In the genomic region with DNA sequence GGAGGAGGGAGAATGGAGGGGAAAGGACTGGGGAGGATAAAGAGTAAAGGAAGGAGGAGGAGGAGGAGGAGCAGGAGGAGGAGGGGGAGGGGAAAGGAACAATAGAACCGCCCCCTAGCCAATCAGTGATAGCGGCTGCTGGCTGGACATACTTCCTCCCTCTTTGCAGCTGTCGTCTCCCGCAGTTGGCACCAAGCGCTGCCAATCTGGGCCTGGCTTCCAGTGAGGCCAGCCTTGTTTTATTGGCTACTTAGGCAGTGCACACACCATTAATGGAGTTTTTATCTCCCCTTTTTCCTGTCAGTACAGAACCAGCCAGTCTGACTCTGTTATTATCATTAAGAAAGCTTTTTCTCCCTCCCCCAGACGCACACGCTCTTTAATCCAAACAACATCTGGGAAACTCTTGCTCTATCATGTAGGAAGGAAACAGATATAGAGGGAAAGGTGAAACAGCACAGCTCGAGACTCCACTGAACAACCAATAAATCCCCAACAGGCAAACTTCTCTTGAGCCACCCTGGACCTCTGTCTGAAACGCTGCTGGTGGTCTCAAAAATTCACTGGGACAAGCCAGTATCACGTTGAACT, we compare ENCODE assay signal across 8 mouse cellular contexts. TPM values are rescaled to one million over a fixed set of nuclear protein-coding genes. Genes with fewer than 3 reads are reported as not detected.
A peak's percentile ranks its signal among the peaks of the same experiment; 100 is the strongest.
DNase-seq lines count a peak whose midpoint lies in the region; ATAC-seq lines count a peak whose summit lies in the region.

No protein-coding gene starts in this region.

- 13% methylated on average over 10 of the region's 10 CpGs for WGBS in large intestine, adult 2 months
- 10% methylated on average over 10 of the region's 10 CpGs for WGBS in liver, embryonic 13.5 days (ENCODE audit: insufficient replicate concordance)
- 12% methylated on average over 10 of the region's 10 CpGs for WGBS in neural tube, embryonic 11.5 days

- ATAC-seq in frontal cortex, adult (ENCODE audit: low TSS enrichment) = peak; percentile 78
- peak; percentile 86 for ATAC-seq in liver, embryonic 13.5 days (ENCODE audit: low read depth)
- peak; percentile 79 for ATAC-seq in neural tube, embryonic 11.5 days (ENCODE audit: insufficient read depth, low FRiP score, low TSS enrichment)

- H3K27me3 ChIP-seq in liver, embryonic 13.5 days = no peaks in the 10 kb centered on the region
- no peaks in the 10 kb centered on the region for H3K27me3 ChIP-seq in neural tube, embryonic 11.5 days (ENCODE audit: control insufficient read depth, insufficient read depth, low read length)

- H3K9me3 ChIP-seq in liver, embryonic 13.5 days (replicated peaks) = no peaks in the 10 kb centered on the region
- no peaks in the 10 kb centered on the region for H3K9me3 ChIP-seq in neural tube, embryonic 11.5 days (ENCODE audit: control insufficient read depth, low read length)

- H3K4me2 ChIP-seq in liver, embryonic 13.5 days = peak overlapping the region; percentile 40
- peak overlapping the region; percentile 27 for H3K4me2 ChIP-seq in neural tube, embryonic 11.5 days (ENCODE audit: low read depth)

- no peak overlapping the region for H3K4me3 ChIP-seq in liver, embryonic 13.5 days (replicated peaks)
- H3K4me3 ChIP-seq in neural tube, embryonic 11.5 days (ENCODE audit: low read depth, low read length) = no peak overlapping the region

- no peak overlapping the region for H3K9ac ChIP-seq in liver, embryonic 13.5 days
- H3K9ac ChIP-seq in neural tube, embryonic 11.5 days (ENCODE audit: low read length) = no peak overlapping the region

- intact Hi-C loops in heart, postnatal 36 days (cut with DNase I) = loop anchor here (2.0 kb wide), 2 partner anchors 34 to 56 kb away; a partner anchor contains a TSS

- H3K36me3 ChIP-seq in liver, embryonic 13.5 days = no peaks in the 10 kb centered on the region
- no peaks in the 10 kb centered on the region for H3K36me3 ChIP-seq in neural tube, embryonic 11.5 days (ENCODE audit: control insufficient read depth, insufficient read depth, low read length)

- DNase-seq in MN1 (ENCODE audit: low spot score) = peak; percentile 89
- peak; percentile 54 for DNase-seq in cerebellum, adult 9-10 months
- peak; percentile 79 to 80 for DNase-seq in heart, postnatal 36 days
- DNase-seq in large intestine, adult 2 months (ENCODE audit: low read depth, low spot score) = peak; percentile 76
- peak; percentile 49 for DNase-seq in liver, embryonic 13.5 days
- DNase-seq in neural tube, embryonic 11.5 days (ENCODE audit: low spot score) = peak; percentile 79
- peak; percentile 50 for DNase-seq in urinary bladder, postnatal 25 days (ENCODE audit: low spot score)

- H3K27ac ChIP-seq in liver, embryonic 13.5 days = peak overlapping the region; percentile 43; the same call in 1 of the 2 replicates
- H3K27ac ChIP-seq in neural tube, embryonic 11.5 days (ENCODE audit: low read depth, low read length) = peak overlapping the region; percentile 28; the same call in 1 of the 2 replicates

- peaks cover 67% of the 10 kb centered on the region for H3K4me1 ChIP-seq in liver, embryonic 13.5 days (replicated peaks)
- peaks cover 32% of the 10 kb centered on the region for H3K4me1 ChIP-seq in neural tube, embryonic 11.5 days (ENCODE audit: control insufficient read depth, insufficient read depth, low read length)

RNA-seq across cellular contexts. Expression of a gene that starts 34.6 kb away (rescaled TPM):
- total RNA-seq in heart, postnatal 36 days (2021) = 10 to 100 TPM; 16.0 to 16.8 TPM
- 5.6 and 6.3 TPM in 2 replicates for polyA plus RNA-seq in large intestine, adult 2 months (2012; rRNA removed)
- 2.7 and 2.8 TPM in 2 replicates for polyA plus RNA-seq in liver, embryonic 13.5 days (2015; fragmentation: Nextera tagmentation; extraction: Ambion mirVana)
- polyA plus RNA-seq in neural tube, embryonic 11.5 days (2014; fragmentation: Nextera tagmentation; extraction: Ambion mirVana) = 6.6 and 7.3 TPM in 2 replicates

RNA-seq across cellular contexts. Expression of a gene that starts 34.7 kb away (rescaled TPM):
- 1 to 10 TPM; 2.7 to 5.0 TPM for total RNA-seq in heart, postnatal 36 days (2021)
- polyA plus RNA-seq in large intestine, adult 2 months (2012; rRNA removed) = 4.2 TPM in 2 replicates
- 1.4 and 1.6 TPM in 2 replicates for polyA plus RNA-seq in liver, embryonic 13.5 days (2015; fragmentation: Nextera tagmentation; extraction: Ambion mirVana)
- polyA plus RNA-seq in neural tube, embryonic 11.5 days (2014; fragmentation: Nextera tagmentation; extraction: Ambion mirVana) = 7.0 and 8.8 TPM in 2 replicates
